Mouse (Mus musculus) spleen, adult 2 months (tissue): ENCODE data around the gene Vps35l.

Experiments used
- CTCF ChIP-seq: fragments of 200-500 bp; IDR thresholded peaks from 2 replicates; pipeline ENCODE4 v1.5.1; 2011; ENCODE audit warnings: mild to moderate bottlenecking, inconsistent platforms; ENCODE audit not compliant: insufficient read depth, insufficient read length, insufficient replicate concordance; ENCODE audit errors: extremely low read depth
- POLR2A ChIP-seq: fragments of 200-500 bp; IDR thresholded peaks from 2 replicates; pipeline ENCODE4 v1.6.1; 2011; ENCODE audit warnings: low read depth, low read length, inconsistent platforms

DNA sequence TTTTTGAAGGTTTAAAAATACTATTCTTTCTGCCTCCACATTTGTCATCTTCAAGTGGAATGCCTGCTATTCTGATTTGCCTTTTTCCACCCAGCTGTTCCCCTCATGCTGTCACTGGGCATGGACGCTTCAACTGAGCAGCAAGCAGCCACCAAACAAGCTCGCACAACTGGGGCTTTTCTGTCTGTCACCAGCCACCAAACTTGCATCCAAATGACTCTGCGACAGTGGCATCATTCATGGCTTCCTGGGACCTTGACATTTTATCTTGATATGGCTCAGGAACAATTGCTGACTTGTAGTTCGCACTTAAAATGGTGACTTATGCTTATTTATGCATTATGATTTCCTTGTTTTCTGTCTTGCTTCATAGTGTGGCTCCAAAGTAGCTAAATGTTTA lies 144.9 kb downstream of the Vps35l start:
- no peak for TF ChIP-seq CTCF
- no peak for TF ChIP-seq POLR2A
